Mouse (Mus musculus): Measurements from ENCODE around the gene Depdc1b. TPM values are rescaled to one million over a fixed set of nuclear protein-coding genes. Genes with fewer than 3 reads are reported as not detected.

Depdc1b gene
- polyA plus RNA-seq, 2 experiments from 2014 or later = 0.57 to 3.1 TPM

GRCm38 (mm10) chr13:108448348-108448931 is 132.3 kb downstream of the Depdc1b start:
- ATAC-seq = no peak

GRCm38 (mm10) chr13:108449116-108450097 is 133.3 kb downstream of the Depdc1b start, which contains the start of gene Pde4d:
Gene Pde4d (plus strand): TSS chr13:108449948.
- ATAC-seq = no peak

- peak; percentile 70 for ATAC-seq
Observed at GRCm38 (mm10) chr13:108451122-108451521, 135.0 kb downstream of the Depdc1b start.

- ATAC-seq = no peak
Observed at GRCm38 (mm10) chr13:108453064-108453919, 137.2 kb downstream of the Depdc1b start.

Other genes with a start within 250 kb of the Depdc1b start
- gene Ndufaf2, start 157.7 kb upstream of the Depdc1b start, polyA plus RNA-seq (2017; shearing (Covaris generic)) = 10 to 100 TPM; 36.9 to 39.8 TPM
- gene Ercc8, start 157.6 kb upstream of the Depdc1b start, polyA plus RNA-seq (2017; shearing (Covaris generic)) = 10 to 100 TPM in 1 of 2 experiments, 1 to 10 TPM in 1; 8.3 to 10.7 TPM
- gene Elovl7, start 101.9 kb upstream of the Depdc1b start, polyA plus RNA-seq (2017; shearing (Covaris generic)) = under 1 TPM in 1 of 2 experiments, not detected in 1; 0.15 TPM
- 1 to 10 TPM; 7.3 to 7.6 TPM for gene Pde4d, start 133.6 kb downstream of the Depdc1b start, polyA plus RNA-seq (2017; shearing (Covaris generic))

All from activated CD4-positive, CD25-positive, alpha-beta regulatory T cell, adult 4 months (primary cell).